Mouse (Mus musculus) cerebellum, adult 8-10 months (tissue): ENCODE data around the gene Gm47841.
A peak's percentile ranks its signal among the peaks of the same experiment; 100 is the strongest.

Source experiments
- DNase-seq: peaks from one replicate; pipeline ENCODE4 v3.0.0; 2022

The Gm47841 gene

DNA sequence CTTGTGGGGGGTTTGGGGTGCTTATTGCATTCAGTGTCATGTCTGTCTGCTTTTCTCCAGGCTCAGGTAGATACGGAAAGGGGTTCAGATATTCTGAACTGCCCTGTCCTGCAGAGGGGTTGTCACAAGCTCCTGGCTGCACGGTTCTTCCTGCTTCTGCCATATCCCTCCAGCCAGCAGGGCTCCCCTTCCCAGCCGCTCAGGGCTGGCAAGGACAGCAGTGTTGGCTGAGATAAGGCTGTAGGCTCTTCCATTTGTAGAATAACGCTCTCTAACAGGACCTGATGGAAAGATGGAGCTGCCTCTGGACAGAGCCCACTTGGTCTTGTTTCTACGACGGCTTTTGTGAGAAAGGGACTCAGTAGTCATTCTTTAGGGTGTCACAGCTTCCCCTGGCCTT, 5.2 kb downstream of the Gm47841 start:
- DNase-seq: no peak

GRCm38 (mm10) chr15:101039651-101040050, 7.5 kb downstream of the Gm47841 start:
- no peak for DNase-seq

- no peak for DNase-seq
Measured at GRCm38 (mm10) chr15:101028960-101029359, 18.2 kb downstream of the Gm47841 start.

GRCm38 (mm10) chr15:101011352-101011751, 35.8 kb downstream of the Gm47841 start:
- no peak for DNase-seq

- no peak for DNase-seq
Measured at GRCm38 (mm10) chr15:101008386-101009010, 38.7 kb downstream of the Gm47841 start.

DNA sequence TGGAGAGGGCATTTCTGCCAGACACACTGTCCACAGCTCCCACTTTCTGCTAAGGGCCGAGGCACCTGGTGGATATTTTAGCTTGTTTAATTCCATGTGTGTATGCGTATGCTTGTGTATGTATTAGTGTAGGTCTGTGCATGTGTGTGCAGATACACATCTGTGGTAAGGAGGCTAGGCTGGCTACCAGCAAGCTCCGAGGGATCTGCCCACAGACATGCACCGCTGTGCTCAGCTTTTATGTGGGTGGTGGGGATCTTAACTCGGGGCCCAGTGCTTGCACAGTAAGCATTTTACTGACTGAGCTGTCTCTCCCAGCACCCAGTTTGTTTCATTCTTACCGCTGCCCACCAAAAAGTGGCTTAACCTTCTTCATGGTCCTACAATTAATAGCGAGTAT, 40.0 kb downstream of the Gm47841 start:
- DNase-seq: no peak

- no peak for DNase-seq
Measured at GRCm38 (mm10) chr15:101006251-101007040, 40.8 kb downstream of the Gm47841 start.

- DNase-seq: no peak
Measured at GRCm38 (mm10) chr15:101005717-101006116, 41.5 kb downstream of the Gm47841 start.

- DNase-seq: no peak
Measured at GRCm38 (mm10) chr15:101004538-101004937, 42.7 kb downstream of the Gm47841 start.

GRCm38 (mm10) chr15:101002466-101002865, 44.7 kb downstream of the Gm47841 start:
- no peak for DNase-seq

- no peak for DNase-seq
Measured at GRCm38 (mm10) chr15:101001685-101002084, 45.5 kb downstream of the Gm47841 start.

GRCm38 (mm10) chr15:100997090-100997489, 50.1 kb downstream of the Gm47841 start:
- DNase-seq: peak; percentile 56
